ENCODE assay signal across 9 mouse cellular contexts in genomic region chr17:24480201-24480826, GRCm38 (mm10). TPM values are rescaled to one million over a fixed set of nuclear protein-coding genes. Genes with fewer than 3 reads are reported as not detected.
DNase-seq lines count a peak whose midpoint lies in the region; ATAC-seq lines count a peak whose summit lies in the region.
"Had no signal": no experiment of that assay in that cellular context is flagged by ENCODE, and none has a peak within 500 bp of the region (broad histone marks: within the 10 kb centered on the region; RNA-seq: fewer than 3 reads in every experiment).

No protein-coding gene starts in this region.

- H3K9me3 ChIP-seq in hindbrain, embryonic 13.5 days: no peaks in the 10 kb centered on the region
- no peaks in the 10 kb centered on the region for H3K9me3 ChIP-seq in hindbrain, embryonic 11.5 days (ENCODE audit: control insufficient read depth, low read length)
- H3K9me3 ChIP-seq in liver, embryonic 13.5 days (replicated peaks): no peaks in the 10 kb centered on the region
- H3K9me3 ChIP-seq: heart, embryonic 12.5 days had no signal

- no peak for DNase-seq in hindbrain, embryonic 11.5 days (ENCODE audit: low spot score)
- DNase-seq in A20 (ENCODE audit: low read depth, low spot score) (peak; percentile 61), adipocyte (ENCODE audit: low spot score) (peak; percentile 50)
- DNase-seq in liver, embryonic 13.5 days: no peak
- DNase-seq in urinary bladder, postnatal 25 days (ENCODE audit: low spot score): no peak
- DNase-seq in cerebellum, postnatal 25 days: no peak
- no peak for DNase-seq in spleen, adult 12 weeks (ENCODE audit: low spot score)

- H3K9ac ChIP-seq in hindbrain, embryonic 13.5 days: no peak overlapping the region
- H3K9ac ChIP-seq in hindbrain, embryonic 11.5 days (ENCODE audit: low read depth, low read length): no peak overlapping the region
- peak overlapping the region; percentile 33; the same call in 1 of the 2 replicates for H3K9ac ChIP-seq in liver, embryonic 13.5 days
- H3K9ac ChIP-seq: heart, embryonic 12.5 days had no signal

- no peaks in the 10 kb centered on the region for H3K27me3 ChIP-seq in hindbrain, embryonic 13.5 days
- H3K27me3 ChIP-seq in hindbrain, embryonic 11.5 days (ENCODE audit: control insufficient read depth, insufficient read depth, low read length): no peaks in the 10 kb centered on the region
- peaks cover 15% of the 10 kb centered on the region for H3K27me3 ChIP-seq in liver, embryonic 13.5 days
- H3K27me3 ChIP-seq: heart, embryonic 12.5 days had no signal

- peaks cover 20% of the 10 kb centered on the region for H3K36me3 ChIP-seq in hindbrain, embryonic 13.5 days
- H3K36me3 ChIP-seq in hindbrain, embryonic 11.5 days (ENCODE audit: control insufficient read depth, insufficient read depth, low read length): peaks cover 6% of the 10 kb centered on the region; the same call in 1 of the 2 replicates
- H3K36me3 ChIP-seq in liver, embryonic 13.5 days: peaks cover 28% of the 10 kb centered on the region

- peaks cover 25% of the 10 kb centered on the region for H3K4me1 ChIP-seq in hindbrain, embryonic 13.5 days (replicated peaks)
- H3K4me1 ChIP-seq in hindbrain, embryonic 11.5 days (replicated peaks; ENCODE audit: control insufficient read depth, insufficient read depth, low read length): peaks cover 4% of the 10 kb centered on the region
- peaks cover 33% of the 10 kb centered on the region for H3K4me1 ChIP-seq in liver, embryonic 13.5 days (replicated peaks)

- peak overlapping the region; percentile 18; the same call in 1 of the 2 replicates for H3K27ac ChIP-seq in hindbrain, embryonic 13.5 days
- no peak overlapping the region for H3K27ac ChIP-seq in hindbrain, embryonic 11.5 days (ENCODE audit: low read depth, low read length)
- H3K27ac ChIP-seq in liver, embryonic 13.5 days: peak overlapping the region; percentile 82

- no peak for ATAC-seq in hindbrain, embryonic 13.5 days (ENCODE audit: low FRiP score)
- no peak for ATAC-seq in hindbrain, embryonic 11.5 days (ENCODE audit: low FRiP score)
- ATAC-seq in liver, embryonic 13.5 days (ENCODE audit: low read depth): no peak

- H3K4me3 ChIP-seq in hindbrain, embryonic 13.5 days: no peak overlapping the region
- no peak overlapping the region for H3K4me3 ChIP-seq in hindbrain, embryonic 11.5 days (ENCODE audit: low read depth, low read length)
- no peak overlapping the region for H3K4me3 ChIP-seq in liver, embryonic 13.5 days (replicated peaks)
- H3K4me3 ChIP-seq: heart, embryonic 12.5 days had no signal

- 0 out of 2 replicates have a peak overlapping the region, but pooled peaks have one; percentile 8 for H3K4me2 ChIP-seq in hindbrain, embryonic 13.5 days
- H3K4me2 ChIP-seq in hindbrain, embryonic 11.5 days (replicated peaks; ENCODE audit: low read depth, low read length): no peak overlapping the region
- H3K4me2 ChIP-seq in liver, embryonic 13.5 days: peak overlapping the region; percentile 76

- 41% methylated on average over 3 of the region's 3 CpGs for WGBS in hindbrain, embryonic 13.5 days
- 44% methylated on average over 3 of the region's 3 CpGs for WGBS in hindbrain, embryonic 11.5 days
- 42% methylated on average over 3 of the region's 3 CpGs for WGBS in liver, embryonic 13.5 days (ENCODE audit: insufficient replicate concordance)

RNA-seq across cellular contexts. Expression of gene Mlst8, which starts 1.4 kb away (rescaled TPM):
- 35.5 and 36.1 TPM in 2 replicates for polyA plus RNA-seq in hindbrain, embryonic 13.5 days (2015; fragmentation: Nextera tagmentation; extraction: Ambion mirVana)
- 27.8 and 37.7 TPM in 2 replicates for polyA plus RNA-seq in hindbrain, embryonic 11.5 days (2014; fragmentation: Nextera tagmentation; extraction: Ambion mirVana)
- polyA plus RNA-seq in liver, embryonic 13.5 days (2015; fragmentation: Nextera tagmentation; extraction: Ambion mirVana): 11.7 and 13.8 TPM in 2 replicates

RNA-seq across cellular contexts. Expression of gene Bricd5, which starts 6.6 kb away (rescaled TPM):
- polyA plus RNA-seq in hindbrain, embryonic 13.5 days (2015; fragmentation: Nextera tagmentation; extraction: Ambion mirVana): 0.27 and 1.2 TPM in 2 replicates
- 0.86 and 1.8 TPM in 2 replicates for polyA plus RNA-seq in hindbrain, embryonic 11.5 days (2014; fragmentation: Nextera tagmentation; extraction: Ambion mirVana)
- 0.13 TPM in 1 of 2 replicates, not detected in the other for polyA plus RNA-seq in liver, embryonic 13.5 days (2015; fragmentation: Nextera tagmentation; extraction: Ambion mirVana)
- polyA plus RNA-seq: heart, embryonic 12.5 days had no signal

RNA-seq across cellular contexts. Expression of gene Caskin1, which starts 8.1 kb away (rescaled TPM):
- polyA plus RNA-seq in hindbrain, embryonic 13.5 days (2015; fragmentation: Nextera tagmentation; extraction: Ambion mirVana): 32.8 and 34.3 TPM in 2 replicates
- polyA plus RNA-seq in hindbrain, embryonic 11.5 days (2014; fragmentation: Nextera tagmentation; extraction: Ambion mirVana): 6.4 and 9.2 TPM in 2 replicates
- polyA plus RNA-seq in liver, embryonic 13.5 days (2015; fragmentation: Nextera tagmentation; extraction: Ambion mirVana): 0.15 and 0.20 TPM in 2 replicates

RNA-seq across cellular contexts. Expression of gene Pgp, which starts 10.1 kb away (rescaled TPM):
- 55.4 and 56.9 TPM in 2 replicates for polyA plus RNA-seq in hindbrain, embryonic 13.5 days (2015; fragmentation: Nextera tagmentation; extraction: Ambion mirVana)
- polyA plus RNA-seq in hindbrain, embryonic 11.5 days (2014; fragmentation: Nextera tagmentation; extraction: Ambion mirVana): 60.1 and 64.6 TPM in 2 replicates
- 84.0 and 86.7 TPM in 2 replicates for polyA plus RNA-seq in liver, embryonic 13.5 days (2015; fragmentation: Nextera tagmentation; extraction: Ambion mirVana)

RNA-seq across cellular contexts. Expression of gene E4f1, which starts 10.2 kb away (rescaled TPM):
- 41.9 and 43.5 TPM in 2 replicates for polyA plus RNA-seq in hindbrain, embryonic 13.5 days (2015; fragmentation: Nextera tagmentation; extraction: Ambion mirVana)
- 17.5 and 19.9 TPM in 2 replicates for polyA plus RNA-seq in hindbrain, embryonic 11.5 days (2014; fragmentation: Nextera tagmentation; extraction: Ambion mirVana)
- 11.7 and 13.0 TPM in 2 replicates for polyA plus RNA-seq in liver, embryonic 13.5 days (2015; fragmentation: Nextera tagmentation; extraction: Ambion mirVana)

Comparison
In these comparisons a context has a peak if more than half of its experiments do, and no peak if none do; other contexts are left out.
1. DNase-seq: peak in A20 (single experiment) and adipocyte (single experiment); none in hindbrain, embryonic 11.5 days (single experiment), liver, embryonic 13.5 days (single experiment), urinary bladder, postnatal 25 days (single experiment), cerebellum, postnatal 25 days (0 of 2) and spleen, adult 12 weeks (single experiment).